Mouse (Mus musculus): ENCODE data around the gene Mark4.

- TF ChIP-seq CTCF (IDR thresholded peaks at IDR 0.05; ENCODE audit: control insufficient read depth, insufficient read depth, insufficient replicate concordance, low read depth, low read length), result no peak
- no peak for TF ChIP-seq POLR2A (IDR thresholded peaks at IDR 0.05; ENCODE audit: control insufficient read depth, low read depth, low read length)
Measured at GRCm38 (mm10) chr7:19498326-19498725, 39.7 kb upstream of the Mark4 start.
